ENCODE assay signal across 21 mouse cellular contexts in the genomic region with DNA sequence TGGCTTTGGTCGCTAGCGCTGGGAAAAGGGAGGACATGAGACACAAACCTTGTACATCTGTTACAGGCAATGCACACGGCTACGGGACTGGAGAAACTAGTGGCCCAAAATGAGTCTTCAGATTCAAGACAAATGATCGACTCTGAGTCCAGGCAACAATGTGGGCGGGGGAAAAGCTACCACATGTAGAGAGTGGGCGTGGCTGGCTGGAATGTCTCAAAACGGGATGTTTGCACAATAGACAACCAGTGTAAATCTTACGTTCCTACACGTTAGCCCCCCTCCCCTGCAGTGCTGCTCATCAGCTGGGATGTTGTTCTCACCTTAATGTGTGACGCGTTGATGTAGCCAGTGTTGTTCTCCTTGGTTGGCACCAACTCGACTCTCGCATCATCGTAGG. TPM values are rescaled to one million over a fixed set of nuclear protein-coding genes. Genes with fewer than 3 reads are reported as not detected.
DNase-seq lines count a peak whose midpoint lies in the region; ATAC-seq and TF ChIP-seq lines count a peak whose summit lies in the region.
"Had no signal": no experiment of that assay in that cellular context is flagged by ENCODE, and none has a peak within 500 bp of the region (broad histone marks: within the 10 kb centered on the region; RNA-seq: fewer than 3 reads in every experiment).

No protein-coding gene starts in this region.

- H3K36me3 ChIP-seq in lung, postnatal 0 days (ENCODE audit: insufficient read depth, low read length), result peaks cover 35% of the 10 kb centered on the region
- H3K36me3 ChIP-seq in midbrain, embryonic 13.5 days, result peaks cover 48% of the 10 kb centered on the region

- no peak overlapping the region for H3K4me3 ChIP-seq in lung, postnatal 0 days (ENCODE audit: low read depth, low read length)
- H3K4me3 ChIP-seq in midbrain, embryonic 13.5 days (replicated peaks), result no peak overlapping the region
- H3K4me3 ChIP-seq: embryonic facial prominence, embryonic 10.5 days; embryonic facial prominence, embryonic 12.5 days; forebrain, embryonic 13.5 days; forebrain, embryonic 15.5 days had no signal

- no peak overlapping the region for H3K27ac ChIP-seq in lung, postnatal 0 days (ENCODE audit: low read length)
- H3K27ac ChIP-seq in midbrain, embryonic 13.5 days, result no peak overlapping the region
- H3K27ac ChIP-seq: embryonic facial prominence, embryonic 10.5 days; embryonic facial prominence, embryonic 12.5 days; forebrain, embryonic 13.5 days; forebrain, embryonic 15.5 days had no signal

- no peak overlapping the region for H3K9ac ChIP-seq in lung, postnatal 0 days (replicated peaks; ENCODE audit: low read depth)
- H3K9ac ChIP-seq in midbrain, embryonic 13.5 days (replicated peaks), result no peak overlapping the region
- H3K9ac ChIP-seq: embryonic facial prominence, embryonic 12.5 days; forebrain, embryonic 13.5 days; forebrain, embryonic 15.5 days; forebrain, postnatal 0 days had no signal

- TF ChIP-seq CTCF in lung, postnatal 0 days (IDR thresholded peaks at IDR 0.05), result no peak

- H3K9me3 ChIP-seq in lung, postnatal 0 days (ENCODE audit: low read length), result no peaks in the 10 kb centered on the region
- no peaks in the 10 kb centered on the region for H3K9me3 ChIP-seq in midbrain, embryonic 13.5 days
- H3K9me3 ChIP-seq: embryonic facial prominence, embryonic 10.5 days; embryonic facial prominence, embryonic 12.5 days; forebrain, embryonic 13.5 days; forebrain, embryonic 15.5 days had no signal

- ATAC-seq in lung, postnatal 0 days, result no peak
- ATAC-seq in midbrain, embryonic 13.5 days, result no peak
- ATAC-seq: CD4-positive, CD25-positive, alpha-beta regulatory T cell, adult 4 months; forebrain, embryonic 13.5 days; forebrain, embryonic 15.5 days; forebrain, postnatal 0 days had no signal

- DNase-seq in lung, postnatal 0 days (ENCODE audit: low spot score), result peak; percentile 17
- DNase-seq in lung, postnatal 4 days, result no peak
- DNase-seq in ZHBTc4 (ENCODE audit: low read depth, low spot score), result peak; percentile 66
- no peak for DNase-seq in yolk sac, embryonic 10.5 days (ENCODE audit: low spot score)
- DNase-seq: adrenal gland, adult 2 months; adrenal gland, postnatal 10 days; adrenal gland, postnatal 25 days; B cell, adult 2 months; cerebellum, adult 11 months; cerebellum, adult 18-20 months; cerebellum, adult 9-10 months; cerebellum, postnatal 10 days; cerebellum, postnatal 25 days; forebrain, postnatal 0 days had no signal

- no peaks in the 10 kb centered on the region; the same call in 1 of the 2 replicates for H3K4me1 ChIP-seq in lung, postnatal 0 days (ENCODE audit: insufficient read depth, low read depth, low read length)
- H3K4me1 ChIP-seq in midbrain, embryonic 13.5 days (replicated peaks), result no peaks in the 10 kb centered on the region
- H3K4me1 ChIP-seq: embryonic facial prominence, embryonic 10.5 days; embryonic facial prominence, embryonic 12.5 days; forebrain, embryonic 13.5 days; forebrain, embryonic 15.5 days had no signal

- TF ChIP-seq EP300 in lung, postnatal 0 days (IDR thresholded peaks at IDR 0.05), result no peak

- no peak overlapping the region for H3K4me2 ChIP-seq in lung, postnatal 0 days (replicated peaks; ENCODE audit: low read depth, low read length)
- no peak overlapping the region for H3K4me2 ChIP-seq in midbrain, embryonic 13.5 days (replicated peaks)
- H3K4me2 ChIP-seq: embryonic facial prominence, embryonic 12.5 days; forebrain, embryonic 13.5 days; forebrain, embryonic 15.5 days had no signal

- no peaks in the 10 kb centered on the region for H3K27me3 ChIP-seq in lung, postnatal 0 days (replicated peaks; ENCODE audit: insufficient read depth, low read length)
- no peaks in the 10 kb centered on the region for H3K27me3 ChIP-seq in midbrain, embryonic 13.5 days
- H3K27me3 ChIP-seq: CH12.LX; embryonic facial prominence, embryonic 12.5 days; forebrain, embryonic 13.5 days; forebrain, embryonic 15.5 days had no signal

- WGBS in lung, postnatal 0 days, result 74% methylated on average over 15 of the region's 15 CpGs
- 90% methylated on average over 15 of the region's 15 CpGs for WGBS in midbrain, embryonic 13.5 days

RNA-seq across cellular contexts. Expression of a gene that starts 54.2 kb away (rescaled TPM):
- 6.2 and 6.7 TPM in 2 replicates for polyA plus RNA-seq in lung, postnatal 0 days (2015; fragmentation: Nextera tagmentation; extraction: Ambion mirVana)
- 29.9 and 31.9 TPM in 2 replicates for polyA plus RNA-seq in midbrain, embryonic 13.5 days (2015; fragmentation: Nextera tagmentation; extraction: Ambion mirVana)

RNA-seq across cellular contexts. Expression of a gene that starts 55.0 kb away (rescaled TPM):
- polyA plus RNA-seq in lung, postnatal 0 days (2015; fragmentation: Nextera tagmentation; extraction: Ambion mirVana), result 10.0 and 10.3 TPM in 2 replicates
- 5.7 and 6.9 TPM in 2 replicates for polyA plus RNA-seq in midbrain, embryonic 13.5 days (2015; fragmentation: Nextera tagmentation; extraction: Ambion mirVana)

Comparison
In these comparisons a context has a peak if more than half of its experiments do, and no peak if none do; other contexts are left out.
1. DNase-seq: peak in lung, postnatal 0 days (single experiment) and ZHBTc4 (single experiment); none in lung, postnatal 4 days (0 of 2) and yolk sac, embryonic 10.5 days (single experiment).